Mouse (Mus musculus) CH12.LX (cell line): ENCODE measurements around the gene Klhl29.

Source experiments
- CHD1 ChIP-seq: IDR thresholded peaks from 2 replicates; pipeline ENCODE4 v1.6.1; 2012; ENCODE audit warnings: low read depth, low read length, improper control_type of control experiment, inconsistent platforms
- CTCF ChIP-seq, 2 experiments: IDR thresholded peaks in 1 of 2; conservative IDR thresholded peaks in 1 of 2; 2 replicates each; pipeline ENCODE4 v1.5.1; 2011 to 2012; ENCODE audit warnings: low read depth in 2 of 2, low read length in 2 of 2, improper control_type of control experiment in 1 of 2, inconsistent platforms in 1 of 2, mild to moderate bottlenecking in 1 of 2, moderate library complexity in 1 of 2
- E2F4 ChIP-seq: IDR thresholded peaks from 2 replicates; pipeline ENCODE4 v1.6.1; 2011; ENCODE audit warnings: low read depth, low read length, improper control_type of control experiment; ENCODE audit not compliant: insufficient replicate concordance
- EP300 ChIP-seq: IDR thresholded peaks from 2 replicates; pipeline ENCODE4 v1.6.1; 2011; ENCODE audit warnings: low read length, improper control_type of control experiment
- HCFC1 ChIP-seq: IDR thresholded peaks from 2 replicates; pipeline ENCODE4 v1.6.1; 2012; ENCODE audit warnings: low read depth, mild to moderate bottlenecking, inconsistent platforms, low read length, improper control_type of control experiment
- IRF4 ChIP-seq: IDR thresholded peaks from 2 replicates; pipeline ENCODE4 v1.6.1; 2014; ENCODE audit warnings: low read depth, mild to moderate bottlenecking, inconsistent platforms, low read length, improper control_type of control experiment
- JUND ChIP-seq: conservative IDR thresholded peaks from 2 replicates; pipeline ENCODE4 v1.6.1; 2011; ENCODE audit warnings: low read depth, low read length, improper control_type of control experiment
- MAX ChIP-seq: IDR thresholded peaks from 2 replicates; pipeline ENCODE4 v1.6.1; 2011; ENCODE audit warnings: low read length, improper control_type of control experiment
- POLR2A ChIP-seq: IDR thresholded peaks from 2 replicates; pipeline ENCODE4 v1.6.1; 2011; ENCODE audit warnings: low read depth, mild to moderate bottlenecking, improper control_type of control experiment, low read length
- POLR2AphosphoS2 ChIP-seq: IDR thresholded peaks from 2 replicates; pipeline ENCODE4 v1.6.1; 2011; ENCODE audit warnings: low read depth, low read length, improper control_type of control experiment
- SMC3 ChIP-seq: IDR thresholded peaks from 2 replicates; pipeline ENCODE4 v1.6.1; 2011; ENCODE audit warnings: low read depth, low read length, improper control_type of control experiment
- TBP ChIP-seq: conservative IDR thresholded peaks from 2 replicates; pipeline ENCODE4 v1.6.1; 2011; ENCODE audit warnings: low read depth, low read length, improper control_type of control experiment
- ZC3H11A ChIP-seq: IDR thresholded peaks from 2 replicates; pipeline ENCODE4 v1.6.1; 2012; ENCODE audit warnings: low read depth, mild to moderate bottlenecking, inconsistent platforms, low read length, improper control_type of control experiment
- ZNF384 ChIP-seq: IDR thresholded peaks from 2 replicates; pipeline ENCODE4 v1.6.1; 2012; ENCODE audit warnings: low read depth, low read length, improper control_type of control experiment, inconsistent platforms

GRCm38 (mm10) chr12:5273316-5274047, 102.0 kb downstream of the Klhl29 start:
- TF ChIP-seq MAX (no peak), E2F4 (no peak), ZNF384 (no peak), HCFC1 (no peak), POLR2AphosphoS2 (no peak), EP300 (no peak), TBP (no peak), JUND (no peak), POLR2A (no peak), CTCF (conservative IDR thresholded peaks at IDR 0.05 in 1 of 2, IDR thresholded peaks at IDR 0.05 in 1 of 2; ENCODE audit: low read depth in 2 of 2, low read length in 2 of 2) (no peak), ZC3H11A (no peak), SMC3 (no peak), CHD1 (no peak), IRF4 (no peak)
